Mouse (Mus musculus) hindbrain, embryonic 13.5 days (tissue): ENCODE results near the gene Oosp1. TPM values are rescaled to one million over a fixed set of nuclear protein-coding genes. Genes with fewer than 3 reads are reported as not detected.

ENCODE experiments used
- polyA plus RNA-seq: library from polyadenylated mRNA; unstranded; fragments of >200 nt; fragmentation: Nextera tagmentation; extraction: Ambion mirVana; gene quantifications from 2 replicates; pipeline ENCODE4 v1.2.1, GENCODE M21; 2015

Oosp1 gene
- polyA plus RNA-seq, 1 experiment from 2014 or later, result not detected

Other genes with a start within 250 kb of the Oosp1 start
- gene Ms4a4b, start 247.6 kb downstream of the Oosp1 start, polyA plus RNA-seq, result not detected in 2 replicates
- gene Ms4a6c, start 221.8 kb downstream of the Oosp1 start, polyA plus RNA-seq, result 2.6 and 3.7 TPM in 2 replicates
- not detected in 2 replicates for gene Gm8369, start 205.2 kb downstream of the Oosp1 start, polyA plus RNA-seq
- 2.2 and 3.6 TPM in 2 replicates for gene Ms4a6b, start 174.6 kb downstream of the Oosp1 start, polyA plus RNA-seq
- gene Ms4a4d, start 154.3 kb downstream of the Oosp1 start, polyA plus RNA-seq, result not detected in 2 replicates
- 2.6 and 2.7 TPM in 2 replicates for gene Ms4a6d, start 86.3 kb downstream of the Oosp1 start, polyA plus RNA-seq
- gene Ms4a2, start 67.4 kb downstream of the Oosp1 start, polyA plus RNA-seq, result 0.10 and 0.16 TPM in 2 replicates
- gene Ms4a3, start 50.3 kb downstream of the Oosp1 start, polyA plus RNA-seq, result not detected in 2 replicates
- gene Oosp2, start 30.6 kb downstream of the Oosp1 start, polyA plus RNA-seq, result not detected in 2 replicates
- not detected in 2 replicates for gene Oosp3, start 5.9 kb upstream of the Oosp1 start, polyA plus RNA-seq
- gene Gif, start 56.4 kb upstream of the Oosp1 start, polyA plus RNA-seq, result not detected in 2 replicates
- gene Mrpl16, start 79.2 kb upstream of the Oosp1 start, polyA plus RNA-seq, result 44.3 and 44.9 TPM in 2 replicates
- gene Stx3, start 128.3 kb upstream of the Oosp1 start, polyA plus RNA-seq, result 11.3 and 12.8 TPM in 2 replicates
- gene Olfr1417, start 148.1 kb upstream of the Oosp1 start, polyA plus RNA-seq, result not detected in 2 replicates
- not detected in 2 replicates for gene Olfr1418, start 169.9 kb upstream of the Oosp1 start, polyA plus RNA-seq
- gene Olfr1419, start 184.0 kb upstream of the Oosp1 start, polyA plus RNA-seq, result not detected in 2 replicates
- gene Olfr1420, start 195.4 kb upstream of the Oosp1 start, polyA plus RNA-seq, result not detected in 2 replicates
- 19.6 and 19.8 TPM in 2 replicates for gene Patl1, start 221.2 kb upstream of the Oosp1 start, polyA plus RNA-seq